Mouse (Mus musculus): ENCODE measurements around the gene Rbm20. TPM values are rescaled to one million over a fixed set of nuclear protein-coding genes. Genes with fewer than 3 reads are reported as not detected.

The Rbm20 gene
- polyA plus RNA-seq, 1 experiment from 2014 or later: 1.2 TPM

- Histone ChIP-seq H3K36me3 (ENCODE audit: control insufficient read depth, insufficient read depth, low read length) (no peaks in the 10 kb centered on the region), H3K4me1 (ENCODE audit: control insufficient read depth, insufficient read depth, low read length) (no peaks in the 10 kb centered on the region), H3K9ac (replicated peaks; ENCODE audit: low read depth, low read length) (no peak overlapping the region), H3K27me3 (ENCODE audit: control insufficient read depth, insufficient read depth, low read length) (no peaks in the 10 kb centered on the region), H3K4me3 (ENCODE audit: low read depth, low read length) (no peak overlapping the region), H3K4me2 (ENCODE audit: low read depth, low read length) (no peak overlapping the region), H3K27ac (ENCODE audit: low read depth, low read length) (no peak overlapping the region), H3K9me3 (ENCODE audit: control insufficient read depth, low read length) (no peaks in the 10 kb centered on the region)
- 89% methylated on average over 4 of the region's 4 CpGs for WGBS
- no peak for ATAC-seq (ENCODE audit: low read depth)
These were observed 11.7 kb upstream of the Rbm20 start for GRCm38 (mm10) chr19:53665391-53665790.

- Histone ChIP-seq H3K27me3 (ENCODE audit: control insufficient read depth, insufficient read depth, low read length) (no peaks in the 10 kb centered on the region; the same call in 1 of the 2 replicates), H3K4me3 (ENCODE audit: low read depth, low read length) (no peak overlapping the region), H3K9me3 (ENCODE audit: control insufficient read depth, low read length) (no peaks in the 10 kb centered on the region), H3K4me1 (ENCODE audit: control insufficient read depth, insufficient read depth, low read length) (no peaks in the 10 kb centered on the region), H3K36me3 (ENCODE audit: control insufficient read depth, insufficient read depth, low read length) (no peaks in the 10 kb centered on the region), H3K4me2 (ENCODE audit: low read depth, low read length) (no peak overlapping the region), H3K27ac (ENCODE audit: low read depth, low read length) (no peak overlapping the region), H3K9ac (replicated peaks; ENCODE audit: low read depth, low read length) (no peak overlapping the region)
- no peak for ATAC-seq (ENCODE audit: low read depth)
- WGBS: 10% methylated on average over 8 of the region's 8 CpGs
These were observed 10.4 kb upstream of the Rbm20 start for GRCm38 (mm10) chr19:53666708-53667107.

GRCm38 (mm10) chr19:53668821-53669220 is 8.3 kb upstream of the Rbm20 start:
- peaks cover 3% of the 10 kb centered on the region; the same call in 1 of the 2 replicates for H3K27me3 ChIP-seq (ENCODE audit: control insufficient read depth, insufficient read depth, low read length)
- 89% methylated on average over 7 of the region's 7 CpGs for WGBS
- H3K4me3 ChIP-seq (ENCODE audit: low read depth, low read length): no peak overlapping the region
- H3K36me3 ChIP-seq (ENCODE audit: control insufficient read depth, insufficient read depth, low read length): no peaks in the 10 kb centered on the region
- H3K4me2 ChIP-seq (ENCODE audit: low read depth, low read length): no peak overlapping the region
- H3K4me1 ChIP-seq (ENCODE audit: control insufficient read depth, insufficient read depth, low read length): no peaks in the 10 kb centered on the region
- no peak for ATAC-seq (ENCODE audit: low read depth)
- no peak overlapping the region for H3K9ac ChIP-seq (replicated peaks; ENCODE audit: low read depth, low read length)
- H3K9me3 ChIP-seq (ENCODE audit: control insufficient read depth, low read length): no peaks in the 10 kb centered on the region
- no peak overlapping the region for H3K27ac ChIP-seq (ENCODE audit: low read depth, low read length)

DNA sequence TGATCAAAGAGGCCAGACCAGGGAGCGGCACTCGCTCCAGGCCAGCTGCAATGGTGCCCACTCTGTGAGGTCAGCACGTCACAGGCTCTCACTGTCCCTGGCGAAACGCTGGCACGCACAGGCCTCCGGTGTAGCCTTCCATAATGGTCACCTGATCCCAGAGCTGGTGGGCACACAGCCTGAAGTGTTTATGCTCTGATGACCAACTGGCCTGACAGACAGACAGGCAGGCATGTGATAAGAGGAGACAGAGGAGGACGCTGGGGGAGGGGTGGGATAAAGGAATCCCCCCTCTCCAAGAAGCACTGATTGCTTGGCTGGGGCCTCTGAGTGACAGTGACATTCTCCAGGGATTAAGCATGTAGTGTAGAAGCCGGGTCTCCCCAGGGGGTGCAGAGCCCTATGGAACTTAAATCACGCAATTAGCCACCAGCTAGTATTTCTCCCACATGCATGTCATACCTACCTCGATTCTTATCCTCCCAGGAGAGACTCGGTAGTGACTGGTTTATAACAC is 6.4 kb upstream of the Rbm20 start:
- Histone ChIP-seq H3K4me1 (ENCODE audit: control insufficient read depth, insufficient read depth, low read length) (no peaks in the 10 kb centered on the region), H3K9me3 (ENCODE audit: control insufficient read depth, low read length) (no peaks in the 10 kb centered on the region), H3K4me2 (ENCODE audit: low read depth, low read length) (no peak overlapping the region), H3K4me3 (ENCODE audit: low read depth, low read length) (no peak overlapping the region), H3K36me3 (ENCODE audit: control insufficient read depth, insufficient read depth, low read length) (no peaks in the 10 kb centered on the region), H3K27ac (ENCODE audit: low read depth, low read length) (no peak overlapping the region), H3K27me3 (ENCODE audit: control insufficient read depth, insufficient read depth, low read length) (peaks cover 9% of the 10 kb centered on the region; the same call in 1 of the 2 replicates), H3K9ac (replicated peaks; ENCODE audit: low read depth, low read length) (no peak overlapping the region)
- ATAC-seq (ENCODE audit: low read depth): no peak
- 60% methylated on average over 12 of the region's 12 CpGs for WGBS

DNA sequence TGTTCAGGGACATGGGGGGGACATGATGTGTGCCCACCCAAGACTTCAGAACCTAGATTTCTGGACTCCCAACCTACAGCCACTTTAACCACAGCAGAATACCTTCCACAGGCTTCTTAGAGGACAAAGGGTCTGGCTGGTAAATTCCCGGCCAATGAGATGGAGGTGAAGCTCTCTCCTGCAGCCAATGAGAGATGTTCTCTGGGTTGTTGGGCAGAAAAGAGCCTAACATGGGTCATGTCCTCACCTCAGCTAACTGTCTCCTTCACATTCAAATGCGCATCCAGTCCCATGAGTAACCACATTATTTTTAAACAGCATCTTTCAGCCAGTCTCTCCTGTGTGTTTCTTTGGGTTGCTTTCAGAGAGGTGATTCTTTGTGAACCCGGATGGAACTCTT is 5.7 kb upstream of the Rbm20 start:
- Histone ChIP-seq H3K27me3 (ENCODE audit: control insufficient read depth, insufficient read depth, low read length) (peaks cover 9% of the 10 kb centered on the region; the same call in 1 of the 2 replicates), H3K4me2 (ENCODE audit: low read depth, low read length) (no peak overlapping the region), H3K36me3 (ENCODE audit: control insufficient read depth, insufficient read depth, low read length) (no peaks in the 10 kb centered on the region), H3K4me1 (ENCODE audit: control insufficient read depth, insufficient read depth, low read length) (peaks cover 3% of the 10 kb centered on the region; the same call in 1 of the 2 replicates), H3K9me3 (ENCODE audit: control insufficient read depth, low read length) (no peaks in the 10 kb centered on the region), H3K4me3 (ENCODE audit: low read depth, low read length) (no peak overlapping the region), H3K27ac (ENCODE audit: low read depth, low read length) (no peak overlapping the region), H3K9ac (replicated peaks; ENCODE audit: low read depth, low read length) (no peak overlapping the region)
- WGBS: 64% methylated on average over 3 of the region's 3 CpGs
- ATAC-seq (ENCODE audit: low read depth): no peak

- no peaks in the 10 kb centered on the region for H3K36me3 ChIP-seq (ENCODE audit: control insufficient read depth, insufficient read depth, low read length)
- no peak overlapping the region for H3K4me2 ChIP-seq (ENCODE audit: low read depth, low read length)
- H3K4me1 ChIP-seq (ENCODE audit: control insufficient read depth, insufficient read depth, low read length): peaks cover 13% of the 10 kb centered on the region
- H3K9ac ChIP-seq (replicated peaks; ENCODE audit: low read depth, low read length): no peak overlapping the region
- H3K9me3 ChIP-seq (ENCODE audit: control insufficient read depth, low read length): no peaks in the 10 kb centered on the region
- H3K4me3 ChIP-seq (ENCODE audit: low read depth, low read length): no peak overlapping the region
- H3K27me3 ChIP-seq (ENCODE audit: control insufficient read depth, insufficient read depth, low read length): peaks cover 14% of the 10 kb centered on the region
- WGBS: 31% methylated on average over 9 of the region's 9 CpGs
- H3K27ac ChIP-seq (ENCODE audit: low read depth, low read length): no peak overlapping the region
- no peak for ATAC-seq (ENCODE audit: low read depth)
These were observed 2.8 kb upstream of the Rbm20 start for GRCm38 (mm10) chr19:53674131-53674925.

GRCm38 (mm10) chr19:53676228-53676627 is 878 bp upstream of the Rbm20 start:
- Histone ChIP-seq H3K4me2 (ENCODE audit: low read depth, low read length) (peak overlapping the region; percentile 100), H3K9me3 (ENCODE audit: control insufficient read depth, low read length) (no peaks in the 10 kb centered on the region), H3K9ac (replicated peaks; ENCODE audit: low read depth, low read length) (no peak overlapping the region; the same call in 1 of the 2 replicates), H3K27me3 (ENCODE audit: control insufficient read depth, insufficient read depth, low read length) (peaks cover 14% of the 10 kb centered on the region), H3K27ac (ENCODE audit: low read depth, low read length) (no peak overlapping the region), H3K4me3 (ENCODE audit: low read depth, low read length) (peak overlapping the region; percentile 61), H3K4me1 (ENCODE audit: control insufficient read depth, insufficient read depth, low read length) (peaks cover 13% of the 10 kb centered on the region), H3K36me3 (ENCODE audit: control insufficient read depth, insufficient read depth, low read length) (no peaks in the 10 kb centered on the region)
- no peak for ATAC-seq (ENCODE audit: low read depth)
- WGBS: 2% methylated on average over 26 of the region's 26 CpGs

DNA sequence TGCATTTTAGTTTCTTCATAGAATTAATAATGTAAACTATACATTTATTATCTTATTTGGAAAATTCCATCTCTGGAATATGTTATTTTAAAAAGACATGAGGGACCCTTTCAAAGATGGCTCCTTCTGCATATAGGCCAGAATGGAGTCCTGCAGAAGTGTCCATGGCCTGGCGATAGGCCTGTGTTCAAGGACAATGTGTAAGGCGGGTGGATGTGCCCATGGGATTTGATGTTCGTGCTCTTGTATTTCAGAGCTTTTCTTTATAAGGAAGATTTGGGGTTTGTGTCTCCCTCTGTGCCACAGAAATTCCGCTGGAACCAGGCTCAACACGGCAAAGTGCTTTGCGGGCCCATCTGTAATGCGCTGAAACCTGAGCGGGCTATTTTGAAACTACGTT is 2.1 kb downstream of the Rbm20 start:
- no peak overlapping the region for H3K27ac ChIP-seq (ENCODE audit: low read depth, low read length)
- no peaks in the 10 kb centered on the region for H3K9me3 ChIP-seq (ENCODE audit: control insufficient read depth, low read length)
- no peak for ATAC-seq (ENCODE audit: low read depth)
- H3K4me3 ChIP-seq (ENCODE audit: low read depth, low read length): no peak overlapping the region
- H3K27me3 ChIP-seq (ENCODE audit: control insufficient read depth, insufficient read depth, low read length): peaks cover 9% of the 10 kb centered on the region
- no peaks in the 10 kb centered on the region for H3K36me3 ChIP-seq (ENCODE audit: control insufficient read depth, insufficient read depth, low read length)
- WGBS: 92% methylated on average over 9 of the region's 9 CpGs
- H3K4me2 ChIP-seq (ENCODE audit: low read depth, low read length): no peak overlapping the region
- peaks cover 13% of the 10 kb centered on the region for H3K4me1 ChIP-seq (ENCODE audit: control insufficient read depth, insufficient read depth, low read length)
- no peak overlapping the region for H3K9ac ChIP-seq (replicated peaks; ENCODE audit: low read depth, low read length)

DNA sequence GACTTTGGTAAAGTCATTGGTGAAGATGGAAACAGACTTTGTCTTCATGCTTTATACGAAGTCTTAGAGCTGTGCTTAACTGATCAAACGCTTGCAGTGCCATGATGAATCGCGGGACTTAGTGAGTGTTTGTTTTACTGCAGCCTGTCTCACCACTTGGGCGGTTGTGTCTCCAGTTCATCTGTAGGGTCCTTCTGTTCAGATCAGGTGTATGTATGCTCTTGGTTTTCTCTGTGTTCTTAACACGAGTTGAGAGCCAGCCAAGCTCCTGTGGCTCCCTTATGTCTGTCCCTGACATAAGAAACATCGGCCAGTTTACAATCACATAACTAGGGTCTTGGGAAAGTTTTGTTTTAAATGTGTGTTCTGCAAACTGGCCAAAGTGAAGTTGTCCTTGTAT is 2.9 kb downstream of the Rbm20 start:
- Histone ChIP-seq H3K4me1 (ENCODE audit: control insufficient read depth, insufficient read depth, low read length) (peaks cover 13% of the 10 kb centered on the region), H3K4me2 (ENCODE audit: low read depth, low read length) (no peak overlapping the region), H3K4me3 (ENCODE audit: low read depth, low read length) (no peak overlapping the region), H3K27me3 (ENCODE audit: control insufficient read depth, insufficient read depth, low read length) (peaks cover 9% of the 10 kb centered on the region), H3K36me3 (ENCODE audit: control insufficient read depth, insufficient read depth, low read length) (no peaks in the 10 kb centered on the region), H3K9ac (replicated peaks; ENCODE audit: low read depth, low read length) (no peak overlapping the region), H3K9me3 (ENCODE audit: control insufficient read depth, low read length) (no peaks in the 10 kb centered on the region), H3K27ac (ENCODE audit: low read depth, low read length) (no peak overlapping the region)
- WGBS: 85% methylated on average over 7 of the region's 7 CpGs
- no peak for ATAC-seq (ENCODE audit: low read depth)
